Mouse (Mus musculus) testis, adult 2 months (tissue): Measurements from ENCODE around the gene Smpdl3b.

Experiments
- CTCF ChIP-seq: fragments of 200-500 bp; IDR thresholded peaks from 2 replicates; pipeline ENCODE4 v1.5.1; 2012; ENCODE audit warnings: low read depth, mild to moderate bottlenecking, inconsistent platforms, low read length, moderate library complexity; ENCODE audit not compliant: control insufficient read depth, insufficient read depth, insufficient replicate concordance
- POLR2A ChIP-seq: fragments of 200-500 bp; IDR thresholded peaks from 2 replicates; pipeline ENCODE4 v1.6.1; 2012; ENCODE audit warnings: low read depth, mild to moderate bottlenecking, inconsistent platforms, low read length, moderate library complexity; ENCODE audit not compliant: control insufficient read depth

GRCm38 (mm10) chr4:132803876-132804275, 46.8 kb upstream of the Smpdl3b start:
- TF ChIP-seq CTCF (no peak), POLR2A (no peak)
